Mouse (Mus musculus) mouse embryonic stem cell (cell line): Measurements from ENCODE around the gene Ipo5.

Experiments
- in situ Hi-C, 2 experiments: fragments of 300-500 bp; cut with MboI; formaldehyde crosslinking; loops; 1 replicate in 1 of 2; 3 replicates in 1 of 2; pipeline ENCODE4 v1.14.3; 2019 to 2020; ENCODE audit warnings: low sequenced_read_pairs in 2 of 2, low pct_unique_long_range_greater_than_20kb in 1 of 2, mixed read lengths in 1 of 2; ENCODE audit not compliant: unreplicated experiment in 1 of 2

Ipo5 gene

GRCm38 (mm10) chr14:120910733-120911324 lies at the start of gene Ipo5:
Ipo5 (plus strand) TSS chr14:120911224.
- in situ Hi-C loops, result no loop called here

DNA sequence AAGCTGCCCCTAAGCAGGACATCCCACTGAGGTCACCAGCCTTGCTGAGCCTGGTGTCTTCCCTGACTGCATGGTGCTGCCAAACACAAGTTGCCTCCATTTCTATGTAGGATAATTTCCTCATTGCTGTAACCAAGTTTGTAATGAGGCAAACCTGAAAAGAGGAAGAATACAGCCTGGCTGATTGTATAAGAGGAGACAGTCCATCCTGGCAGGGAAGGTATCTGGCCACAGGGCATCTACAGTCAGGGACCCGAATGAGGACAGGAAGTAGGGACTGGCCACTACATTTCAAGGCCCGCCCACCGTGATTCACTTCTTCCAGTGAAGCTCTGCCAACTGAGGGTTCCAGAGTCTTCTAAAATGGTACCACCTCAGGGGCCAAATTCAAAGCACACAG lies 47.8 kb upstream of the Ipo5 start:
- in situ Hi-C loops, result no loop called here

DNA sequence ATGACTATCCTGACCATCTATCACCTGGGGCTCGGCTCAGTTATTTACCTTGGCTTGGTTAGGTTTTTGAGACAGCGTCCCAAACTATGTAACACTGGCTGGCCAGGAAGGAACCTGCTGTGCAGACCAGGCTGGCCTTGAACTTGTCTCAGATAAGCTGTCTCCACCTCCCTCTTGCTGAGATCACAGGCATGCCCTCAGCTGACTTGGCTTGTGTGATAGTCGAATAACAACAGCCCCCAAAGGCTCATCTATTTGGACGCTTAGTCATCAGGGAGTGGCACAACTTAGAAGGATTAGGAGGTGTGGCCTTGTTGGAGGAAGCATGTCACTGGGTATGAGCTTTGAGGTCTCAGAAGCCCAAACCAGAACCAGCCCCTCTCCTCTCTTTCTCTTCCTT lies 46.1 kb upstream of the Ipo5 start:
- in situ Hi-C loops, result no loop called here

GRCm38 (mm10) chr14:120866573-120866972 lies 44.5 kb upstream of the Ipo5 start:
- in situ Hi-C loops, result no loop called here

- in situ Hi-C loops, result no loop called here
Measured at GRCm38 (mm10) chr14:120867121-120867520, 43.9 kb upstream of the Ipo5 start.

DNA sequence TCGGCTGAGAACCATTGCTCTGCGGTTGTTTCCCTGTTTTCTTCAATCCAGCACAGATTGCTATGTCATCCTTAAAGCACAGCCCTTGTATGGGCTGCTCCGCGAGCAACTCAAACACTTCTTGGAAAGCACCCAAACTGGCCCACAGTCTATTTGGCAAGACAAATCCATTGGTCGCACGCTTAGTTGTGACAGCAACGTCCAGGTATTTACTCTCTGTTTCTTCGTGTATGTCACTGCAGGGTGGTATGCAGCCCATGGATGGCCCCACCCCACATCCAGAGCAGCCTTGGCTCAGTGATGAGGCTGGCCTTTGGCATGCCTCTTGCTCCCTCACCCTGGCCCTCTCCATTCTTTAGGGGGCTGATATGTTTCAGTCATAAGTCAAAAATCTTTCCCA lies 42.5 kb upstream of the Ipo5 start:
- in situ Hi-C loops, result no loop called here

DNA sequence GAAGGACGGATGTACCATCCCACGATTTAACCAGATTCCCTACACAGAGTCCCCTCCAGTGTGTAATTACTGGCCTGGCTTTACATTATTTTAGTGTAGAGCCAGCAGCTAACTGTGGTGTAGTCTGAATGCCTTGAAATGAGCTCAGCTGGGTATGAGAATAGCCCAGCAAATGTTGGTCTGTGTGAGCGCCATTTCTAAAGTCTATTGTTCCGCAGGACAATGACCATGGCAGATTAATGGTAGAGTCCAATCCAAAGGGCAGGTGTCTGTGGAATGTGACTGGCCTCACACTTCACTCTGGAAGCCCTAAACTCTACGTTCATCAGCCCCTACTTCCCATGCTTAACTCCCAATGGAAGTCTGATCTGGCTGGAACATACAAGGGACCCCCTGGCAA lies 40.3 kb upstream of the Ipo5 start:
- in situ Hi-C loops, result no loop called here

GRCm38 (mm10) chr14:120874397-120874796 lies 36.6 kb upstream of the Ipo5 start:
- in situ Hi-C loops, result no loop called here

DNA sequence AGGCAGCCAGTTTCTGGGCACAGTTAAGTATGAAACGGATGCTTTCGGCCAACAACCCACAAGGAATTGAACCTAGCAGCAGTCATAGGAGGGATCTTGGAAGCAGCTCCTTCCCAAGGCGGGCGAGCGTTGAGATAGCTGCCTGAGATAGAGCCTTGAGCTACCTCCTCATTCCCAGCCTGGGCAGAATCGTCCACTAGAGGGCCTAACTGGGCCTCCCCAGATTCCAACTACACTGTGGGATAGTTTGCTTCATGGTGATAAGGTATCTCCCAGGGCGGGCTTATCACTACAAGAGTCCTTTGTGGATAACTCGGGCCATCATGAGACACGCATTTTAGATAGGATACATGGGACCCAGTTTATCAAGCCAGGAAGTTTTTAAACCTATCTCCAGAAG lies 35.9 kb upstream of the Ipo5 start:
- in situ Hi-C loops, result no loop called here

DNA sequence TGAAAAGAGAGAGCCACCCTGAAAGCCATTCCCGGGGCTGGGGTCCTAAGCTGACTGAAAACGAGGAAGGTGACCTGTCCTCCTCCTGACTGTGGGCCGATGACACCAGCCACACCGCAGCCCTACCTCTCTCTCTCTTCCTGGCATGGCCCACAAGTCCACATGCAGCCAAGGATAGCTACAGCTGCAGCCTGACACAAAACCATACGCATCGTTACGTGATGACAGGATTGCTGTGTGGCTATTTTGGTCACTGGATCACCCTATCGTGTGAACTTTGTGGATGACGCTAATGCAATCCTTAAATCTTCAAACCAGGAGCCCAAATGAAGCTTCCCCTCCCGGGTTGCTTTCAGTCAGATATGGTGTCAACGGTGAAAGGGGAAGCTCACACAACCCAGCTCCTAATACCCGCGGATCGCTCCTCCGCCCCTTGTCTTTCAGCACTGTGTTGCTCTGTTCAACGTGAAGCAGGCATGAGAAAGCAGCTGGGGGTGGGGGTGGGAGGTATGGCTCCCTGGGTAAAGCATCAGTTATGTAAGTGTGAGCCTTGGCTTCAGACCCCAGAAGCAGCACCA lies 35.1 kb upstream of the Ipo5 start:
- in situ Hi-C loops, result no loop called here

- in situ Hi-C loops, result no loop called here
Measured at GRCm38 (mm10) chr14:120877147-120877546, 33.9 kb upstream of the Ipo5 start.

GRCm38 (mm10) chr14:120879026-120879425 lies 32.0 kb upstream of the Ipo5 start:
- in situ Hi-C loops, result no loop called here

GRCm38 (mm10) chr14:120880601-120881000 lies 30.4 kb upstream of the Ipo5 start:
- in situ Hi-C loops, result no loop called here

GRCm38 (mm10) chr14:120881054-120881453 lies 30.0 kb upstream of the Ipo5 start:
- in situ Hi-C loops, result no loop called here

- in situ Hi-C loops, result no loop called here
Measured at GRCm38 (mm10) chr14:120888681-120889080, 22.3 kb upstream of the Ipo5 start.

DNA sequence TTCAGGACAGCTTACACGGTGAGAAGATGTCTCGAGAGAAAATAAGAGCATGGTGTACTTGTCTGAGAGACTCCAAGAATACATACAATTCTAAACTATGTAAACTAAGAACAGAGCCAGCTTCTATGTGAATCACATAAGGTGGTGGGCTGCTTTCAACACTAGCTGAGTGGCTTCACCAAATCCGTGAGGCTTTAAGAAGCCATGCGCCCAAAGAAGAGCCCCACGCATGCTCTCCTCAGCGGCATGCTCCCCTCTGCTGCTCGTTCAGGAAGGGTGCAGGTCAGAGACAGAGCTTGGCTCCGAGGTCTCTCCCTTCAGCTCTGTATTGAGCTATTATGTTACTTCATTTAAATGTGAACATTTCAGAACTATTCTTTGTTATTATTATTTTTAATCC lies 18.7 kb upstream of the Ipo5 start:
- in situ Hi-C loops, result no loop called here

DNA sequence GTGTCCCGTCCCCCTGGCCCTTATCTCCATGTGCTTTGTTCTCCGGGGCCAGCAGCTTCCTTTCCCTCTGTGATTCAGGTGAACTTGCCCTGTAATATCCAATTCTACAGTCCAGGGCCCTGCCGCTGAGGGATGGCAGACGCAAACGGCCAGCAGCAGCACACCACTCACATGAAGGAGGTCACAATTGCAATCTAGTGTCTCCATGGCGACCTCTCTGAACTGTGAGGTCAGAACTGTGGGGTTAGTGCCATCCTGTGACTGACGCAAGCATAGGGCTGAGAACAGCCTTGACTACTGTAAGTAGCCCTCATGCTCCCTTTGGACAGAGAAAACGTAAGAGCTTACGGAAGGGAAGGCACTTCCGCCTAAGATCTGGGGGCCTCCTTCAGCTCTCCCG lies 14.4 kb upstream of the Ipo5 start:
- in situ Hi-C loops, result no loop called here

DNA sequence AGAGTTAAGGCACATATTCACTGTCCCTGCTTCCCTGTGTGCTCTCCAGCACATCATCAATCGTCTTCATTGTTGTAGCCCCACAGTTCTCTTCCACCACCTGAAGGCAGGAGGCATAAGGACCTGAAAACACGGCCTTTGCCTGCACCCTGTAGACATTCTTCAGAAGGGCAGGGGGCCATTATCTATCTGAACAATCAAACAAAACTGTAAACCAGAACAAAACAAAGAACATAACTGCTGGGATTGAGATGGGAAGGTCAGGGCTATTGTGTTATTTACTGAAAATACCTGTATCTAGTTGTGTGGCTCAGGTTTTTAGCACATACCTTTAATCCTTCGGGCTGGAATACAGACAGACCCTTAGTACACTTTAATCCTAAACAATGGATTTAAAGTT lies 12.1 kb upstream of the Ipo5 start:
- in situ Hi-C loops, result no loop called here

DNA sequence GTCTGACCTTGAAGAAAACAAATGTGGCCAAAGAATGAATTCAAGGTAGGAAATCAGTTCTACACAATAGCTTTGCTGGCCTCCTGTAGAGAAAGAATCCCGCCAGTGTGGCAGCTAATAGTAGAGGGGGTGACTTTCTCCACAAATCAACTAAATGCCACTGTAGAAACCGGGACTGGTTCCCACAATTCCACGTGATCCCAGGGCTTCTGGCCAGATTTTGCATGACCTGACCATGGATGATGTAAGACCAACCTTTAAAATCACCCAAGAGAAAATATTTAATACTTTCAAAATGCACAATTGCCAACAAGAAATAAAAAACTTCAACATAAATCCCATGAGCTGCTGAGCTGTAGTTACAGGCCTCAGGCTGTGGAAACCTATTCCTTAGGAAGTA lies 1.6 kb upstream of the Ipo5 start:
- in situ Hi-C loops, result no loop called here

GRCm38 (mm10) chr14:120910320-120910719 lies 704 bp upstream of the Ipo5 start:
- in situ Hi-C loops, result no loop called here
